Mouse (Mus musculus) adrenal gland, postnatal 10 days (tissue): ENCODE results near the gene Hmces. TPM values are rescaled to one million over a fixed set of nuclear protein-coding genes. Genes with fewer than 3 reads are reported as not detected.

Source experiments
- DNase-seq: peaks from one replicate; pipeline ENCODE4 v3.0.0; 2021; ENCODE audit warnings: mixed read lengths
- long read RNA-seq, 2 experiments: library from polyadenylated mRNA; stranded (forward); transcript quantifications; one replicate each; pipeline ENCODE4 v2.0.0; 2021
- total RNA-seq, 2 experiments: library from RNA; stranded (reverse); gene quantifications; 2 replicates each; pipeline ENCODE4 v1.2.3; 2021

The Hmces gene
- 10 to 100 TPM; 21.1 to 25.4 TPM for total RNA-seq
- long read RNA-seq, experiment 1, transcript Hmces-201 (7 exons, 1,464 nt): major isoform, 31 of 38 reads
- long read RNA-seq, experiment 1, partial matches to known transcripts: 2 of 38 reads
- long read RNA-seq, experiment 1, other reads (novel, unspliced or antisense): 2 of 38 reads
- long read RNA-seq, experiment 2, transcript Hmces-201 (7 exons, 1,464 nt): major isoform, 12 of 13 reads
- long read RNA-seq, experiment 2, partial matches to known transcripts: 0 of 13 reads
- long read RNA-seq, experiment 2, other reads (novel, unspliced or antisense): 0 of 13 reads

DNA sequence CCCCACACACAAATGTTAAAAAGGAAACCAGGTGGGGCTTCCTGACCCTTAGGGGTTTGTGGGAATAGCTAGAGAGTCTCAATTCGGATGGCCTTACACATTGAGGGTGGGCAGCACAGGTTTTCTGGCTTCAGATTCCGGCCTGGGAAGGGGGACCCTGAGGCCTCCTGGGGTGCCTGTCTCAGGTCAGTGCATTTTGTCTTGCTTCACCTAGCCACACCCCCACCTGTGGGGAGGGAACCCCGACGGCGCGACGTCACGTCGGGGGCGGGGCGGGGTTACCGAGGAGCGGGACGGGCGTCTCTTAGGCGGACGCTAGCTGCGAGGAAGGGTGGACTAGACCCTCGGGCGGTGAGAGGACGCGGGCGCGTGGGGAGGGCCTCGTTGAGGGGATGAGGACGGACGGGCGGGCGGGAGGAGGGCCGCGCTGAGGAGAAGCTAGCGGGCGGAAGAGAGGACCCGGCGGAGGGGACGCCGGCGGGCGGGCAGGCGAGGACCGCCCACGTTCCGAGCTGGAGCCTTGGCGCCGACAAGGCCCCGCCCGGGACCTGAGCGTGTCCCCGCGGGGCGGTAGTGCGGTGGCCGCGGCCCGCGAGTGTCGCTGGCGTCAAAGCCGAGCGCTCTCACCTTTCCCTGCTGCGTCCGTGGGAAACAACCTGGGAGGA, at the start of gene Hmces:
Gene Hmces, plus strand, starts transcription at position 275 of the 665 bp plus-strand sequence.
- DNase-seq: peak; percentile 84

DNA sequence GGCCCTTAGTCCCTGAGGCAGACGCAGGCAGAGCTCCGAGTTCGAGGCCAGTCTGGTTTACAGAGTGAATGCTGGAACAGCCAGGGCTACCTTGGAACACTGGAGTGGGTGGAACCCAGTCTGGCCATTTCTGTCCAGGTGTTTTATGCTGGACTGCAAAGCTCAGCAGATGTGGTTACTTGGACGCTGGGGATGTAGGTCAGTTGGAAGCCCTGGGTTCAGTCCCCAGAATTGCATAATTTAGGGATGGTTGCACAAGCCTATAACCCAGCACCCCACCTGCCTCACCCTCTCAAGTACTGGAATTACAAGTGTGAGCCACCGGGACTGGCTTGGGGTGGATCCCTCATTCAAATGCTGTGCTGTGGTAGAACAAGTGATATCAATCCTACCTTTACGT, 47.5 kb upstream of the Hmces start:
- no peak for DNase-seq

DNA sequence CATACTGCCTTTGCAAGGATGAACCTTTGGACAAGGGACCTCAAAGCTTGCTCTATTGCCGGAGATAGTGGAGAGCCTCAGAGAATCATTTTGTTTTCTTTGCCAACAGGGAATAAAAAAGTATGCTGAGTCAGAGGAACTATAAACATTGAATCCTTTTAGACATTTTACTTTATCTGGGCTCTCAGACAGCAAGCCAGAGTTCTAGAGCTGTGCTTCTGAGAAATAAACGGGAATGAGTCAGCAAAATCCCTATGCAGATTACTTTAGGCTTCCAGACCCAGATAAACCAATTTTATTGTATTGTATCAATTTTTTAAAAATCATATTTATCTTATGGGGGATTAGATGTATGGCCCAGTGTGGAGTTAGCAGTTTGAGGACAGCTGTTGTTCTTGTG, 46.5 kb upstream of the Hmces start:
- DNase-seq: no peak

DNA sequence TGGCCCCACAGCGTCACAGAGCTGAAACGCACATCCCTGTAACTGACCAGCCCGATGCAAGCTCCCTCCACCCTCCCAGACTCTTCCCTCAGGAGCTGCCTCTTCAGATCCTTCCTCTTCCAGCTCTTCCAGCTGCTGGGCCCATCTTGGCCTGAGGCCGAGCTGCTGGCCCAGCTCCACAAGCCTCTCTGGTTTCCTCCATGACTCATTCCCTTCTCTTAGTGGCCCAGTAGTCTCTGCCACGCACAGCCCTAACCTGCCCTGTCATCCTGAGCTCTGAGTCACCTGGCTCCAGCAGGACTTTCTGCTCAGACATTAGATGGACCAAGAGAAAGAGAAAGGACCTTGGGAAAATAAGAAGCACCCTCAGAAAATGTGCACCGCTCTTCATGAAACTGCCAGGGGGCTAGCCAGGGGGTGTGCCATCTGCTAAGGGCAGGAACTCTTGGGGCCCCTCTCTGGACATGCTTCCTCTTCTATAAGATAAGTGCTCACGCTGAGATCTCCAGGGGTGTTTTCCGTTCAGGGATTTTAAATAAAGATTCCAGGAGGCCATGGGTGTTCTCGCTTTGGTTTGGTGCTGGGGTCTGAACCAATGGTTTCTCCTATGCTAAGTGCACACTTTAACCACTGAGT, 44.7 kb upstream of the Hmces start:
- peak; percentile 93 for DNase-seq

DNA sequence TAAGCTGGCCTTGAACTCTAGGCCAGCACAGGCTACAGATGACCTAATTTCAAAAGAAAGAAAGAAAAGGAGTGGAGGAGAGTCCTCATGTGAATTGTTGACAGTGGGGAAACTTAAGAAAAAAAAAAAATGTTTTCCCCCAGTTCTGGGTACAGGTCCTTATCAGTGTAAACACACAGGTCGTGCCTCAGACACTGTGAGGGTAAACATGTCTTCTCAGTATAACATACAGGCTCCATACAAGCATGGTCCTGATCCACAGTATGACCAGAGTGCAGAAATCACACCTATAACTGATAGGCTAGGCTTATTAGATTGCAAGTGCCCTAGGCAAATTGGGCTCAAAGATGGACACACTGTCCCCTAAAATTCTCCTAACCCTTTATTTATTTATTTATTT, 43.3 kb upstream of the Hmces start:
- no peak for DNase-seq

DNA sequence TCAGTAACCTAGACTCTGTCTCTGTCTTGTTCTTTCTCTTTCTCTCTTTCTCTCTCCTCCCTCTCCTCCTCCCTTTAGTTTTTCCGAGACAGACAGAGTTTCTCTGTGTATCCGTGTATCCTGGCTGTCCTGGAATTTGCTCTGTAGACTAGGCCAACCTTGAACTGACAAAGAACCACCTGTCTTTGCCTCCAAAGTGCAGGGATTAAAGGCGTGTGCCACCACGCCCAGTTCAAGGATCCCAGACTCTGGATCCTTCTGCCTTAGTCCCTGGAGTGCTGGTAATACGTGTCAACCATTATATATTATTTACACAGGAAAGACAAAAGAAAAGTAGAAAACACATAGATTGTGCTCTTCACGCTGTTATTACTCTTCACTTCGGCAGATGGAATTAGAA, 42.5 kb upstream of the Hmces start:
- no peak for DNase-seq

DNA sequence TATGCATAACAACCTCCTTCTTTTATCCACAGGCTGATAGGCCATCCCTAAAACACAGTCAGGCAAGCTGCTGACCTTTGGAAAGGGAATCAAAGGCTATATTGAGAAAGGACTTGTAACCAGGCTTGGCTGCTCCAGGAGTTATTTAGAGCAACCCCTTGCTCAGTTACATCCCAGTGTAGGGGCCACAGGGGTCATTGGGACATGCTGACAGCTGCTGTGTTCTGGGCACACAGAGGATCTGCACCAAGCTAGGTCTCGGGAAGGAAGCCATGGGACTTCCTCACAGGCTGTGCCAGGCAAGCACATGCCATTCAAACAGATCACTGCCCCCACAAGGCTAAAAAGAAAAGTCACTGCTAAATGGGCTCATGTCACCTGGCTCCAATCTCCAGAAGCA, 40.6 kb upstream of the Hmces start:
- DNase-seq: no peak

DNA sequence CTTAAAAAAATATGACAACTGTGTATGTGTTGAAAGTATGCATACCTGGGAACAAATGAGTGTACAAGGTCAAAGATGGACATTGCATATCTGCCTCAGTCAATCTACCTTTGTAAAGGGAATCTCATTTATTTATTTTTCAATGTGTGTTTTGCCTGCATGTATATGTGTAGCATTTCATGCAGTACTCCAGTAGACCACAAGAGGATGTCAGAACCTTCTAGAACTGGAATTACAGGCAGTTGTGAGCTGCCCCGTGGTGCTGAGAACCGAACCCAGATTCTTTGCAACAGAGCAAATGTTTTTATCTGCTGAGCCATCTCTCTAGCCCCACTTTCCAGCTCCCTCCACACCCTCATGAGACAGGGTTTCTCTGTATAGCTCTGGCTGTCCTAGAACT, 39.8 kb upstream of the Hmces start:
- no peak for DNase-seq

DNA sequence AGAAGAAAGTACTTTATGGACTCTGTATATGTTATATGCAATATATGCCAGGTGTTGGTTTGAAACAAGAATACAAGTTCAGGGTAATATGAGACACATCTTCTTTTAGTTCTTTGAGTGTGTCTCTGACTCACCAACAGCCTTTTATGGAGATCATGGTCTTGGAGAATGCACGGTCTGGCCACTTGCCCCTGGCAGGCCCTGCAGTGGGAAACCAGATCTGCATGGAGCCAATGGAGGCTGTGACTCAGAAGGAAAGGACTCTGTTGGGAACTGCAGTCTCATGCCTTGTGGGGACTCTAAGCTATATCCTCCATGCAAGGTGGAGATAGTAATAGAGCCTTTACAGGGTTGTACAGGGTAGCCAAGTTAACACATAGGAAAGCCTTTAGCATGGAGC, 38.7 kb upstream of the Hmces start:
- DNase-seq: peak; percentile 46

DNA sequence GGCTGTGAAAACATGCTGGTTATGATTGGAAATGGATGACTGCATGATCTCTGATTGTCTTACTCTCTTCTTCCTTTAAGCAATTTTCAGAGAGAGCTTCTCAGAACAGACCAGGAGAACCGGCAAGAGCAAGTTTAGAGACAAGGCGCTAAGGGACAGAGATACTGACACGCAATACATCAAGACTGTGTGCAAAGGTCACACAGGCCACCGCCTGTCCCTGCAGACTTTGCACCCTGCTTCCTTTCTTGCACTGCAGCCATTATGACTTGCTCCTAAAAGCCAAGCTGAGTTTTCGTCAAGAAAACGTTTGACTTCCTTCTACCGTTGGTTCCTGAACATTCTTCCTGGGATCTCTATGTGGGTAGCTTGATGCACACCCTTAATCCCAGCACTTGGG, 38.2 kb upstream of the Hmces start:
- DNase-seq: no peak

DNA sequence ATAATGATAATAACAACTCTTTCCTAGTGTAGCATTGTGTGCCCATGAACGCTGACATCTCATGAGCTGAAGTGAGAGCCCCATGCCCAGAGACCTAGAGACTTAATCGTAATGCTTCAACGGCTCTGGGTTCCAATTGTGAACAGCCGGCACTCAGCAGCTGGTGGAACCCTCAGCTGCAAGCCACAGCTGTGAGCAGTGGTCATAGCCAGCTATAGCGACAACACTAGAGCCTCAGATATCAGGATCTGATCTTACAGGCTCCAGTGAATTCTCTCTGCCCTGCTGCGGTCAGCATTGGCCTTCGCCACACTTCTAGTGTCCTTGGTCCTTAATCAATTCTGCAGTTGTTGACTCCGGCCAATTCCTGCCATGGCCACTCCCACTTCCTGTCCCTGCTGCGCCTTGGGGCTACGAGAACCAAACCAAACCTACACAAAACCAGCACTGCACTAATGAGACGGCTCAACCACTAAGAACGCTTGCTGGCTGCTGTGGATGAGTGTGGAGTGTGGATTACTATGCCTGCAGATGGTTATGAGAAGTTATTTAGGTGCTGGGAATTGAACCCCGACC, 37.6 kb upstream of the Hmces start:
- DNase-seq: peak; percentile 68

DNA sequence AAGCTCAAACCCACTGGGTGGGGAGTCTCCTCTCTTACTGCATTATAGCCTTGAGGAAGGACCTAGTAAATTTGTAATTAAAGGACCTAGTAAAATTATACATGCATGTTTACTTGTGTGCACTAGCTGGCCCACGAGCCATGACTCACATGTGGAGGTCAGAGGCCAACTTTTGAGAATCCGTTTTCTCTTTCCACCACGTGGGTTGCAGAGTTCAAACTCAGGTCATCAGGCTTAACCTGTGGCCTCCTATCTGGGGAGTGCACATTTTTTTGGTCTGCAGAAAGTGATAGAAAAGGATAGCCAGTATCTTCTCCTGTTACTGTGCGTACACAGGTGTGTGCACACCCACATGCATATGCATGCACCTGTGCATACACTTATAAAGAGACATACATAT, 34.7 kb upstream of the Hmces start:
- DNase-seq: no peak

DNA sequence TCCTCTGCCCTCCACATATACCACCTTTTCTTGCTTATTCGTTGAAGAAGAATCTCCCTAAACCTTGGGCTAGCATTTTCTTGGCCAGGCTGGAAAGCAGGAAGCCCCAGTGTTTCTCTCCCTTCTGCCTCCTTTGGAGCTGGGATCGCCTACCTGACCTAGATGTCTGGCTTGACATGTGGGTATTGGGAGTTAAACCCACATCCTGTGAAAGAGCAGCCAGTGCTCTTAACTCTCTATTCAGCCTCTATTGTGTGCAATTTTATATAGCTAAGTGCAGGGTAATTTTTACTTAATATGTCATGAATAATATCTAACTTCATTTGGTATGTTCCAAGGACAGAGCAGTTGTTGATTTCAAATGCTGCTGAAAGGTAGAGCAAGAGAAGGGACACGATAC, 34.1 kb upstream of the Hmces start:
- DNase-seq: no peak

DNA sequence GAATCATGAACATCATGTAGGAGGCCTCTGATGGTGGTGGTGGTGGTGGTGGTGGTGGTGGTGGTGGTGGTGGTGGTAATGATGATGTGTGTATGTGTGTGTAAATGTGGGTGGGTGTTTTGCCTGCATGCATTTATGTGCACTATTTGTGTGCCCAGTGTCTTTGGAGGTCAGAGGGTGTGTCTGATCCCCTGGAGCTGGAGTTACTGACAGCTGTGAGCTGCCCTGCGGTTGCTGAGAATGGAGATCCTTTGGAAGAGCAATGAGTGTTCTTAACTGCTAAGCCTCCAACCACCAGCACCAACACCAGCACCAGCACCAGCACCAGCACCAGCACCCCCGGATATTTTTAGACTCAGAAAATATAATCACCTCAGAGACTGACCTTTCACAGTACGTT, 31.5 kb upstream of the Hmces start:
- no peak for DNase-seq

DNA sequence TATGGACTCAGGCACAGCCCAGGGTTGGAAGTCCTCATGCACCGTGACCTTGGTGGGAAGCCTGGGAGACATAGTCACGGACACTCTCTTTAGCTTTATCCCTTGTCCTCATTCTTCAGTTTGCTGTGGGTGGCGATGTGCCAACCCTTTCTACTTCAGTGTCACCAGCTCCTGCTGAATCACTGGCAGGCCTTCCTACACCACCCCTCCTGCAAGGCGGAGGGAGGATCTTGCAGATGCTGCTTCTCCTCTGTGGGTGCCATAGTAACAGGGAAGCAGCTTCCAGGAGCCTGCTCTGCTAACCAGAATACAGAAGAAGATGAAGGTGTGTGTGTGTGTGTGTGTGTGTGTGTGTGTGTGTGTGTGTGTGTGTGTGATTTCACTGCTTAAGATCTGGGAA, 30.9 kb upstream of the Hmces start:
- DNase-seq: peak; percentile 82

DNA sequence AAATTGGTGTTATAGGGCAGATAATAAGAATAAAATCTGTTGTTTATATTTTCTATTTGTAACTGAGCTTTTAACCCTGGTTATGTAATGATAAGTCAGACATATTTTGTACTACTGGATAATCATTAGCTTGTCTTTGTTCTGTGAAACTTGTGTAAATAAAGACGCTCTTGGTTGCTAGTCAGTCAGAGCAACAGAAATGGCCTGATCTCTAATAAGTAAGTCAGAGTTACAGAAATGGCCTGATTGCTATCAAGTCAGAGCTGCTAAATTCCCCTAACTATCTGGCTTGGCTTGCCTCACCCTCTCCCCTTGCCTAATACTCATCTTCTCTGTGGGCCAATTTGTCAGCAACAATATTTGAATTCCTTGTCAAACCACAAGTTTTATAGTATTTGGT, 27.0 kb upstream of the Hmces start:
- no peak for DNase-seq

DNA sequence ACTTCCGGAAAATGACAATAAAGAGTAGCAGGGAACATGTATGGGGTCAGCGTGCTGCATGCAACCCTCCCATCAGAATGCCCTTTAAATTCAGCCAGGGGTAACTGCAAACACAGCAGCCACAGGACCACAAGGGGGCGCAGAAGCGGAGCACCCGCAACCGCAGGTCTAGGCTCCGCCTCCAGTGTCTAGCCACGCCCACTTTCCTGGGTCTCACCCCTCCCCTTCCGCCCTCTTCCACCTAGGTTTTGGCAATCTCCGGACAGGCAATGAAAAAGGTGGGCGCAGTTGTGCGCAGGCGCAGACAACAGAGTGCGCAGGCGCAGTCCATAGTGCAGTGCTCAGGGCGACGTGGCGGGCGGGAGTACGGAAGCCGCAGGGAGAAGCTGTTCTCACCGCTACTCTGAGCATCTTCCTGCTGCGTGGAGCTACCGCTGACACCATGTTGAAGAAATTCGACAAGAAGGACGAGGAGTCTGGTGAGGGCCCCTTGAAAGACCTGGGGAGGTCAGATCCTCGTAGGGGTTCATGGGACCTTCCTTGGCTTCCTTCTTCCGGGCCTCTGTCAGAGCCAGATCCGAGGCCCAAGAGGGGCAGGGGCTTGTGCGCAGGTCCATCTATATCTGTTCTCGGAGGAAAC, 26.0 kb upstream of the Hmces start, which contains the start of gene Copg1:
Gene Copg1, plus strand, starts transcription at position 221 of the 640 bp plus-strand sequence.
- peak; percentile 100 for DNase-seq

DNA sequence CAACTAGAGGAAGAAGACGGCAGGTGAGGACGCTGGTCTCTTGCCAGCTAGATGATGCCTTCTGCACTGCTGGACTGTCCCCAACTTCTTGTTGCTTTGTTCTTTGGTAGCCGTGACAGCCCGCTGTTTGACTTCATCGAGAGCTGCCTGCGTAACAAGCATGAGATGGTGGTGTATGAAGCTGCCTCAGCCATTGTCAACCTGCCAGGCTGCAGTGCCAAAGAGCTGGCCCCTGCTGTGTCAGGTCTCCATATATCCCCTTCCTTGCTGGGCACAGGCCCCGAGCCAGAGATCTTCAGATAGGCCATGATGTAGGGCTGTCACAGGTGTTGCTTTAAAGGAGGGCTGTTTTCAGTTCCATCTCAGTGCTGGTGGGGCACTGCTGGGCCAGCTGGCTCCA, 19.8 kb upstream of the Hmces start:
- no peak for DNase-seq

DNA sequence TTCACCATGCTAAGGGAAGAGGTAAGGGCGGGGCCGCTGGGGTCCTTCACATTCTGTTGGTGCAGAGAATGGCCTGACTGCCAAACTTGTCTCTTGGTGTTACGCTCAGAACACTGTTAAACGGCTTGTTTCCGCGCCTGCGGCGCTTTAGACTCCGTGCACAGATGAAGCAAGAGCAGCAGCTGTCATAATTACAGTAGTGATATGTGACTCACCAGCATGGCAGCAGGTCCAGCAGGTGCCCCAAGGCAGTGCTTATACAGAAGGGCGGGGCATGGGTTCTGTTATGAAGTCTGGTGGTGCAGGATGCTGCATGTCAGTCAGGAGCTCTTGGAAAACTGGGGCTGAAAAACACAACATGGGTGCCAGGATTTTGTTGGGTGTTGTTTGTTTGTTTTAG, 15.7 kb upstream of the Hmces start:
- peak; percentile 28 for DNase-seq

DNA sequence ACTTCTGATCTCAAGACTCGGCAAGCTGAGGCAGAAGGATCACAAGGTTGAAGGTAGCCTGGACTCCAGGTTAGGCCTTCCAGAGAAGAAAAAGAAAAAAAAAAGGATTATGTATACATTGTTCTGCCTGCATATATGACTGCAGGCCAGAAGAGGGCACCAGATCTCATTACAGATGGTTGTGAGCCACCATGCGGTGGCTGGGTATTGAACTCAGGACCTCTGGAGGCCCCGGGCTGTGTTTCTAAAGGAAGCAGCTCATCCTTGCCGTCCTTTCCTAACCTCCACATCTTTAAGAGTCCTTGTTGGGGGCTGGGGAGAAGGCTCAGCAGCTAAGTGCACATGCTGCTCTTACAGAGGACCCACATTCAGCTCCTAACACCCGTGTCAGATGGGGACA, 7.1 kb upstream of the Hmces start:
- no peak for DNase-seq

DNA sequence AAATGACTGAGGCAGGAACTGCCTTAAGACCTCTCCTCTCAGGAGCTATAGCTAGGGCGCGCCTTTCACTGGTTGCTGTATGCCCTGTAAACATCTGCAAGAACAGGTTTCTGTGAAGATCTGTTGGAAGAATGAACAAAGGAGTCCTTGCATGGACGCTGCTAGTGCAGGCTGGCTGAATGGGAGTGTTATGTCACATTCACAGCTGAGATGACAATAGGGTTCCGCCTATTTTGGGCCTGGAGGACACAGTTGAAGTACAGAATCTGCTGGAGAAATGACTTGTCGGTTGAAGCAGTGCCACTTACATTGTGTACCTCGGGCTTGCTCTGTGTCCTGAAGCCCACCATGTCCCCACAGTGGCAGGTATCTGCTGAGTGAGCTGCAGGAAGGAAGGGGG, 4.6 kb upstream of the Hmces start:
- no peak for DNase-seq

DNA sequence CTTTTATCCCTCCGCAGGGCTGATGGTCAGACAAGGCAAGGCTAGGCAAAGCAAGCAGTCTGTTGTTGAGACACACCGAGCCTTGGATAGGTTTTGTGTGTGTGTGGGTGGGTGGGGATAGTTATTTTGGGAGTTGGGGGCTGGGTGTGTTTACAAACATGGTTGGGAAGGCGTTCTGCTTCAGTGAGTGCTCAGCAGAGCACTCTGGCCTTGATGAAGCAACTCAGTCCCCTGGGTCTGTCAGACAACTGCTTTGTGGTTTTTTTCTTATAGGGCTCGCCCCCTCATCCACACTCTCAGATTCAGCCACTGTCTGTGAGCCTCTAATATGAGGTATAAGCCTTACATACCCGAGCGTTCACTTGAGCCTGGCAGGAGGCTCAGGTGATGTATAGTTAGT, 2.2 kb upstream of the Hmces start:
- no peak for DNase-seq
